ENCODE assay signal across 36 mouse cellular contexts in the genomic region with DNA sequence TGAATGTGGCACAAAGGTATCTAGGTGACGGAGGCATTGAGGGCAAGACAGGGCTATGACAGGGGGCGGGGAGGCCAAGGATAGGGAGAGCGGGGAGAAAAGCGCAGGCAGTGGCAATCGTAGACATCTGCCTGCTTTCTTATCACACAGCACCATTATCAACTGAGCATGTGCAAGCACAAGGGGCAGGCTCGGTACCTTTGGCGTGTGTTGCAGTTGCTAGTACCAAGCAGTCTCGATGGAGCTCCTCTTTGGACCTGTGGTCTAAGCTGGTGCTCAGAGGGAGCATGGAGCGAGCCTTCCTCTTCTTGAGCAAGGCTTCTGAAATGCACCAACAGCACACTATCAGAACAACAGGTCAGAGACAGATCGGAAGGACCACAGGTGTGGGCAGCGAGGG. TPM values are rescaled to one million over a fixed set of nuclear protein-coding genes. Genes with fewer than 3 reads are reported as not detected.
A peak's percentile ranks its signal among the peaks of the same experiment; 100 is the strongest.
DNase-seq lines count a peak whose midpoint lies in the region; ATAC-seq and TF ChIP-seq lines count a peak whose summit lies in the region.
"Had no signal": no experiment of that assay in that cellular context is flagged by ENCODE, and none has a peak within 500 bp of the region (broad histone marks: within the 10 kb centered on the region; RNA-seq: fewer than 3 reads in every experiment).

No protein-coding gene starts in this region.

- no peaks in the 10 kb centered on the region for H3K4me1 ChIP-seq in heart, postnatal 0 days (ENCODE audit: control insufficient read depth, insufficient read depth)
- H3K4me1 ChIP-seq in heart, embryonic 12.5 days (replicated peaks): no peaks in the 10 kb centered on the region
- no peaks in the 10 kb centered on the region for H3K4me1 ChIP-seq in spleen, adult 2 months (ENCODE audit: control insufficient read depth, insufficient read depth, insufficient read length)
- H3K4me1 ChIP-seq: embryonic facial prominence, embryonic 12.5 days; heart, embryonic 10.5 days; limb, embryonic 12.5 days; lung, embryonic 15.5 days; stomach, embryonic 15.5 days had no signal

- TF ChIP-seq POLR2A in spleen, adult 2 months (IDR thresholded peaks at IDR 0.05; ENCODE audit: low read depth, low read length): no peak

- H3K9me3 ChIP-seq in heart, postnatal 0 days (replicated peaks; ENCODE audit: control insufficient read depth, low read length): no peaks in the 10 kb centered on the region
- no peaks in the 10 kb centered on the region for H3K9me3 ChIP-seq in heart, embryonic 12.5 days (replicated peaks)
- H3K9me3 ChIP-seq: embryonic facial prominence, embryonic 12.5 days; heart, embryonic 10.5 days; limb, embryonic 12.5 days; lung, embryonic 15.5 days; stomach, embryonic 15.5 days had no signal

- H3K27me3 ChIP-seq in heart, postnatal 0 days (ENCODE audit: control insufficient read depth, insufficient read depth, low read length): no peaks in the 10 kb centered on the region
- H3K27me3 ChIP-seq in heart, embryonic 12.5 days (replicated peaks): no peaks in the 10 kb centered on the region
- no peaks in the 10 kb centered on the region for H3K27me3 ChIP-seq in spleen, adult 2 months (ENCODE audit: control insufficient read depth, insufficient read depth, low read length)
- H3K27me3 ChIP-seq: embryonic facial prominence, embryonic 12.5 days; limb, embryonic 12.5 days; lung, embryonic 15.5 days; stomach, embryonic 15.5 days had no signal

- no peak overlapping the region for H3K4me2 ChIP-seq in heart, postnatal 0 days (ENCODE audit: low read depth, low read length)
- H3K4me2 ChIP-seq in heart, embryonic 12.5 days: no peak overlapping the region
- H3K4me2 ChIP-seq: embryonic facial prominence, embryonic 12.5 days; limb, embryonic 12.5 days; lung, embryonic 15.5 days; midbrain, embryonic 11.5 days; stomach, embryonic 15.5 days had no signal

- H3K9ac ChIP-seq in heart, postnatal 0 days (replicated peaks; ENCODE audit: low read depth, low read length): no peak overlapping the region
- no peak overlapping the region for H3K9ac ChIP-seq in heart, embryonic 12.5 days
- H3K9ac ChIP-seq: embryonic facial prominence, embryonic 12.5 days; limb, embryonic 12.5 days; lung, embryonic 15.5 days; stomach, embryonic 15.5 days had no signal

- no peak for DNase-seq in heart, postnatal 0 days (ENCODE audit: low spot score)
- no peak for DNase-seq in spleen, adult 2 months (ENCODE audit: low read depth in 1 of 2, low spot score in 2 of 2)
- no peak for DNase-seq in spleen, postnatal 10 days (ENCODE audit: low spot score in 2 of 2)
- DNase-seq in thymus, postnatal 0 days (ENCODE audit: low spot score): peak; percentile 42
- peak; percentile 64 for DNase-seq in thymus, postnatal 4 days
- no peak for DNase-seq in layer of hippocampus, adult 9-11 months
- DNase-seq in embryo, embryonic 10.5 days (ENCODE audit: low spot score): no peak
- DNase-seq: adrenal gland, postnatal 10 days; cerebellum, adult 11 months; cerebellum, adult 9-10 months; cerebellum, postnatal 36 days; embryo, embryonic 11 days; gastrocnemius, postnatal 14 days; heart, adult 11 months; heart, postnatal 4 days; kidney, adult 8-10 months; kidney, postnatal 10 days had no signal

- no peak for ATAC-seq in heart, postnatal 0 days (ENCODE audit: insufficient read depth, low read depth)
- no peak for ATAC-seq in heart, embryonic 12.5 days (ENCODE audit: insufficient number of reproducible peaks, low FRiP score)
- ATAC-seq: forebrain, embryonic 14.5 days; hindbrain, postnatal 0 days; intestine, embryonic 16.5 days had no signal

- H3K27ac ChIP-seq in heart, postnatal 0 days (ENCODE audit: low read depth): peak overlapping the region; percentile 56; the same call in 1 of the 2 replicates
- H3K27ac ChIP-seq in heart, embryonic 12.5 days (ENCODE audit: poor library complexity, severe bottlenecking): no peak overlapping the region
- peak overlapping the region; percentile 52 for H3K27ac ChIP-seq in spleen, adult 2 months (ENCODE audit: insufficient read depth, low read length)
- H3K27ac ChIP-seq: embryonic facial prominence, embryonic 12.5 days; heart, embryonic 10.5 days; hindbrain, postnatal 0 days; limb, embryonic 12.5 days; lung, embryonic 15.5 days; stomach, embryonic 15.5 days had no signal

- 84% methylated on average over 11 of the region's 11 CpGs for WGBS in heart, postnatal 0 days
- WGBS in heart, embryonic 12.5 days: 85% methylated on average over 11 of the region's 11 CpGs
- WGBS in spleen, adult 2 months: 83% methylated on average over 11 of the region's 11 CpGs

- no peak for TF ChIP-seq CTCF in heart, postnatal 0 days (IDR thresholded peaks at IDR 0.05; ENCODE audit: low read depth)
- no peak for TF ChIP-seq CTCF in spleen, adult 2 months (IDR thresholded peaks at IDR 0.05; ENCODE audit: extremely low read depth, insufficient read depth, insufficient read length, insufficient replicate concordance)

- TF ChIP-seq EP300 in heart, postnatal 0 days (IDR thresholded peaks at IDR 0.05; ENCODE audit: low read depth): no peak

- peaks cover 81% of the 10 kb centered on the region for H3K36me3 ChIP-seq in heart, postnatal 0 days (replicated peaks; ENCODE audit: control insufficient read depth, insufficient read depth, low read length)
- H3K36me3 ChIP-seq in heart, embryonic 12.5 days: peaks cover 93% of the 10 kb centered on the region
- peaks cover 29% of the 10 kb centered on the region for H3K36me3 ChIP-seq in spleen, adult 2 months (ENCODE audit: control insufficient read depth, insufficient read depth, low read length)

- no peak overlapping the region for H3K4me3 ChIP-seq in heart, postnatal 0 days (ENCODE audit: low read depth, low read length)
- no peak overlapping the region for H3K4me3 ChIP-seq in heart, embryonic 12.5 days
- no peak overlapping the region for H3K4me3 ChIP-seq in spleen, adult 2 months (ENCODE audit: extremely low read depth, insufficient read depth, insufficient read length)
- H3K4me3 ChIP-seq: embryonic facial prominence, embryonic 12.5 days; heart, embryonic 10.5 days; limb, embryonic 12.5 days; lung, embryonic 15.5 days; stomach, embryonic 15.5 days had no signal

RNA-seq across cellular contexts. Expression of a gene that starts 29.5 kb away (rescaled TPM):
- total RNA-seq in heart, postnatal 0 days (2014; rRNA removed; ENCODE audit: low replicate concordance): 15.7 and 16.4 TPM in 2 replicates
- polyA plus RNA-seq in heart, postnatal 0 days (2015; fragmentation: Nextera tagmentation; extraction: Ambion mirVana): 5.7 and 6.1 TPM in 2 replicates
- polyA plus RNA-seq in heart, embryonic 12.5 days (2016; fragmentation: Nextera tagmentation; extraction: Ambion mirVana): 14.9 and 16.5 TPM in 2 replicates
- 6.1 and 6.9 TPM in 2 replicates for polyA plus RNA-seq in spleen, adult 2 months (2012; rRNA removed)
- polyA plus RNA-seq in thymus, postnatal 0 days (2015; fragmentation: Nextera tagmentation; extraction: Ambion mirVana): 23.0 and 25.7 TPM in 2 replicates

RNA-seq across cellular contexts. Expression of a gene that starts 32.6 kb away (rescaled TPM):
- total RNA-seq in heart, postnatal 0 days (2014; rRNA removed; ENCODE audit: low replicate concordance): 50.6 and 58.4 TPM in 2 replicates
- polyA plus RNA-seq in heart, postnatal 0 days (2015; fragmentation: Nextera tagmentation; extraction: Ambion mirVana): 124 and 126 TPM in 2 replicates
- 102 and 109 TPM in 2 replicates for polyA plus RNA-seq in heart, embryonic 12.5 days (2016; fragmentation: Nextera tagmentation; extraction: Ambion mirVana)
- 15.5 and 15.9 TPM in 2 replicates for polyA plus RNA-seq in spleen, adult 2 months (2012; rRNA removed)
- 137 and 139 TPM in 2 replicates for polyA plus RNA-seq in thymus, postnatal 0 days (2015; fragmentation: Nextera tagmentation; extraction: Ambion mirVana)

RNA-seq across cellular contexts. Expression of a gene that starts 34.9 kb away (rescaled TPM):
- total RNA-seq in heart, postnatal 0 days (2014; rRNA removed; ENCODE audit: low replicate concordance): 73.1 and 76.6 TPM in 2 replicates
- 68.6 and 71.3 TPM in 2 replicates for polyA plus RNA-seq in heart, postnatal 0 days (2015; fragmentation: Nextera tagmentation; extraction: Ambion mirVana)
- polyA plus RNA-seq in heart, embryonic 12.5 days (2016; fragmentation: Nextera tagmentation; extraction: Ambion mirVana): 71.7 and 73.8 TPM in 2 replicates
- 38.6 and 41.1 TPM in 2 replicates for polyA plus RNA-seq in spleen, adult 2 months (2012; rRNA removed)
- polyA plus RNA-seq in thymus, postnatal 0 days (2015; fragmentation: Nextera tagmentation; extraction: Ambion mirVana): 155 TPM in 2 replicates

RNA-seq across cellular contexts. Expression of a gene that starts 45.9 kb away (rescaled TPM):
- not detected in 2 replicates for total RNA-seq in heart, postnatal 0 days (2014; rRNA removed; ENCODE audit: low replicate concordance)
- not detected in 2 replicates for polyA plus RNA-seq in heart, postnatal 0 days (2015; fragmentation: Nextera tagmentation; extraction: Ambion mirVana)
- not detected in 2 replicates for polyA plus RNA-seq in heart, embryonic 12.5 days (2016; fragmentation: Nextera tagmentation; extraction: Ambion mirVana)
- polyA plus RNA-seq in spleen, adult 2 months (2012; rRNA removed): 0.18 and 0.42 TPM in 2 replicates
- polyA plus RNA-seq in thymus, postnatal 0 days (2015; fragmentation: Nextera tagmentation; extraction: Ambion mirVana): 0.12 and 0.38 TPM in 2 replicates
- total RNA-seq: adrenal gland, postnatal 10 days; gastrocnemius, postnatal 14 days; heart, postnatal 4 days; hindbrain, postnatal 0 days; layer of hippocampus, postnatal 10 days; left cerebral cortex, adult 18-20 months; left cerebral cortex, postnatal 14 days; liver, adult 2 months; megakaryocyte progenitor cell, adult 5-6 weeks; monocyte, adult 5-6 weeks had no signal
- polyA plus RNA-seq: embryonic facial prominence, embryonic 12.5 days; forebrain, embryonic 14.5 days; heart, embryonic 10.5 days; heart, embryonic 16.5 days; hindbrain, postnatal 0 days; intestine, embryonic 16.5 days; limb, embryonic 12.5 days; liver, embryonic 16.5 days; lung, embryonic 15.5 days; midbrain, embryonic 11.5 days; neural tube, embryonic 11.5 days; stomach, embryonic 15.5 days had no signal

Comparison
In these comparisons a context has a peak if more than half of its experiments do, and no peak if none do; other contexts are left out.
1. DNase-seq: peak in thymus, postnatal 0 days (single experiment) and thymus, postnatal 4 days (single experiment); none in heart, postnatal 0 days (single experiment), spleen, adult 2 months (0 of 2), spleen, postnatal 10 days (0 of 2), layer of hippocampus, adult 9-11 months (single experiment) and embryo, embryonic 10.5 days (single experiment).